Mouse (Mus musculus) E14TG2a.4 (cell line): ENCODE measurements at regions not wholly inside any gene's neighbourhood (a gene's known extent, or its start where the extent isn't known, plus 50 kb on each side); places are given as distances from the start of the nearest gene placed in this dataset.

ENCODE experiments used
- CTCF ChIP-seq: conservative IDR thresholded peaks from 2 replicates; pipeline ENCODE4 v1.5.1; 2014; ENCODE audit warnings: low read length
- NANOG ChIP-seq: IDR thresholded peaks from 2 replicates; pipeline ENCODE4 v1.6.1; 2014; ENCODE audit warnings: borderline replicate concordance, low read length, mixed read lengths
- POU5F1 ChIP-seq: IDR thresholded peaks from 2 replicates; pipeline ENCODE4 v1.6.1; 2014; ENCODE audit warnings: low read length, borderline replicate concordance

GRCm38 (mm10) chr3:117226616-117227015 is 134.1 kb downstream of the Plppr4 start:
- TF ChIP-seq CTCF (no peak), POU5F1 (no peak), NANOG (no peak)
